Mouse (Mus musculus) small intestine, adult 2 months (tissue): ENCODE results near the gene Ddah1.

Source experiments
- CTCF ChIP-seq: fragments of 200-500 bp; IDR thresholded peaks from 2 replicates; pipeline ENCODE4 v1.5.1; 2012; ENCODE audit warnings: low read depth, mild to moderate bottlenecking, control low read depth, inconsistent platforms, low read length, moderate library complexity, mixed read lengths; ENCODE audit not compliant: insufficient replicate concordance, insufficient read length; ENCODE audit errors: extremely low read depth
- POLR2A ChIP-seq: fragments of 200-500 bp; IDR thresholded peaks from 2 replicates; pipeline ENCODE4 v1.6.1; 2012; ENCODE audit warnings: low read depth, mild to moderate bottlenecking, control low read depth, inconsistent platforms, low read length, moderate library complexity

GRCm38 (mm10) chr3:145773384-145773783 lies 14.9 kb downstream of the Ddah1 start:
- TF ChIP-seq POLR2A (no peak), CTCF (no peak)
